Mouse (Mus musculus): Measurements from ENCODE around the gene Higd2a. TPM values are rescaled to one million over a fixed set of nuclear protein-coding genes. Genes with fewer than 3 reads are reported as not detected.

Higd2a gene
- polyA plus RNA-seq, 1 experiment: 112 TPM

DNA sequence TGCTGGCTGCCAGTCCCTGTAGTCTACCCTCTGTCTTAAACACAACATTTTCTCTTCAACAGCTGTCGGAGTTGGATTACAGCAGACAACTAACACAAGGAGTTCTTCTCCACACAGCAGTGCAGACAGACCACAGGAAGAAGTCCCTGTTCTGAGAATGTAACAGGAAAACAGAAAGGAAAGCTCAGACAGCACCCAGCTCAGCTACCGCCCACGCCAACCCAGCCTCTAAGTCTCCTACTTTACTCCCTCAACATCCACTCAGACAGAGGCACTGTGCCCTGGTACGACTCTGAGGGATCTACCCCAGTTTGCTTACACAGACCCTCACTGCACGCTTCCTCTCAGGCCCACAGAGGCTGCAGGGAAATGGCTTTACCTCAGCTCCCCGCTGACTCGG is 29.4 kb upstream of the Higd2a start:
- Histone ChIP-seq H3K36me3 (ENCODE audit: control insufficient read depth, insufficient read depth, low read length) (peaks cover 42% of the 10 kb centered on the region), H3K27ac (ENCODE audit: control insufficient read depth, insufficient read depth, low read length) (no peak overlapping the region), H3K27me3 (ENCODE audit: control insufficient read depth, insufficient read depth, low read length) (no peaks in the 10 kb centered on the region), H3K4me3 (ENCODE audit: control insufficient read depth, insufficient read depth, low read length) (no peak overlapping the region), H3K4me1 (replicated peaks; ENCODE audit: control insufficient read depth, insufficient read depth, low read length) (peaks cover 8% of the 10 kb centered on the region)
- no peak for DNase-seq
- TF ChIP-seq POLR2A (IDR thresholded peaks at IDR 0.05; ENCODE audit: control insufficient read depth, extremely low read depth, insufficient read depth, low read length, poor library complexity): no peak
- no peak for TF ChIP-seq CTCF (IDR thresholded peaks at IDR 0.05; ENCODE audit: borderline replicate concordance, control insufficient read depth, extremely low read depth, insufficient read depth, low read length, poor library complexity)
- WGBS: 94% methylated on average over 7 of the region's 7 CpGs

DNA sequence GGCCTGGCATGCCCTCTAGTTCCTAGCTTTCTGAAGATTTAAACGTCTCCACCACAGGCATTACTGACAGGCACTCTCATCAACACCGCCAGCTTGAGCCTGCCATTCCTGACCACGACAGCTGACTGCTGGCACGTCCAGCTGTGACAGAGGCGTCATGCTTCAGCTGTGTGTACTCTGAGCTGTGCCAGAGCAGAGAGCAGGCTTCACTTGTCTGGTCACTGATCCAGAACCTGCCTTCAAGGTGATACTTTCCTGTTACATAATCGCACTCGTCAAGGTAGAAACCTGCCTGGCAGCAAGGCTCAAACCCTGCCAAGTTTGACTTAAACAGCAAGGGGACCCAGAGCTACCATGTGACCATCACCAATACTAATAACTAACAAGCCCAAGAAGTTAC is 27.4 kb upstream of the Higd2a start:
- Histone ChIP-seq H3K27me3 (ENCODE audit: control insufficient read depth, insufficient read depth, low read length) (no peaks in the 10 kb centered on the region), H3K36me3 (ENCODE audit: control insufficient read depth, insufficient read depth, low read length) (peaks cover 30% of the 10 kb centered on the region), H3K27ac (ENCODE audit: control insufficient read depth, insufficient read depth, low read length) (no peak overlapping the region), H3K4me1 (replicated peaks; ENCODE audit: control insufficient read depth, insufficient read depth, low read length) (peaks cover 12% of the 10 kb centered on the region), H3K4me3 (ENCODE audit: control insufficient read depth, insufficient read depth, low read length) (no peak overlapping the region)
- 80% methylated on average over 7 of the region's 7 CpGs for WGBS
- no peak for DNase-seq
- TF ChIP-seq CTCF (IDR thresholded peaks at IDR 0.05; ENCODE audit: borderline replicate concordance, control insufficient read depth, extremely low read depth, insufficient read depth, low read length, poor library complexity): no peak
- no peak for TF ChIP-seq POLR2A (IDR thresholded peaks at IDR 0.05; ENCODE audit: control insufficient read depth, extremely low read depth, insufficient read depth, low read length, poor library complexity)

DNA sequence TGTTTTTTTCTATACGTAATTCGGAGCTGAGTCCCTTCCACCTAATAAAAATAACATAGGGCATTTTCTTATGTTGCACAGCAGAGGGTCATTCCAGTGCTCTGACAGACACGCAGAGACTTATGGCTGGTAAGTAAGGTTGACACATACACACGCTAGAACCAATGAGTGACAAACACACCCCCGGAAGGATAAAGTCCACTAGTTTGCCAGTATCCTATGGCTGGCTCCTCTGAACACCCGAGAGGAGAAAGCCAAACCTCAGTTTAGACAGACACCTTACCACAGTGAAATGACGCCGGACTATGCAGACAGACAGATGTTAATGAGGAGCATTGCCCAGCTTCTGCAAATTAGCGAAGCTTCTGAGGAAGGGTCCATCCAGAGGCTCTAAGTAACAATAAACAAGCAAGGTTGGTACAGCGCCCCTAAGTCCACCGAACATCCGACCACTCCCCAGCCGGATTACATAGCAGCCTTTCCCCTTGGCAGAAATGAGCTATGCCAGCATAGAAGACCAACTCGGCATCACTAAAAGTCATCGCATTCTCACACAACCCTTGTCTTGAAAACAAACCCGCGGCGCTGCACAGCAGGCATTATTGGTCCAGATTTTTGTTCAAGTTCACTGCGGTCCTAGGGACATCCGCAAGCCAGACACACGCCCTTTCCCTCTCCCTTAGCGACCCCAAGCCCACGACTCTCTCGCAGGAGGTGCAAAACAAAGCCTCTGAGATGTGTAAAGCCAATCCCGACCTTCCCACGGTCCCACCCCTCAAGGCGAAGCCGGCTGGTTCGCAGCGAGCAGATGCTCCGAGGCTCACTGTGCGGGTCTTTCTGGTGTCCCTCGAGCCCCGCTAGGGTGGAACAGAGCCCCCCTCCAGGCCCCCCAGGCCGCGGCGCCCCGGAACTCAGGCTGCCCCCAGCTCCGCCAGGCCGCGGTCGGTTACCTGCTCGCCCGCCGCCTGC is 25.5 kb upstream of the Higd2a start:
- no peak overlapping the region for H3K27ac ChIP-seq (ENCODE audit: control insufficient read depth, insufficient read depth, low read length)
- peaks cover 12% of the 10 kb centered on the region for H3K4me1 ChIP-seq (replicated peaks; ENCODE audit: control insufficient read depth, insufficient read depth, low read length)
- H3K27me3 ChIP-seq (ENCODE audit: control insufficient read depth, insufficient read depth, low read length): no peaks in the 10 kb centered on the region
- DNase-seq: no peak
- peaks cover 12% of the 10 kb centered on the region for H3K36me3 ChIP-seq (ENCODE audit: control insufficient read depth, insufficient read depth, low read length)
- 11% methylated on average over 45 of the region's 45 CpGs for WGBS
- TF ChIP-seq CTCF (IDR thresholded peaks at IDR 0.05; ENCODE audit: borderline replicate concordance, control insufficient read depth, extremely low read depth, insufficient read depth, low read length, poor library complexity) (no peak), POLR2A (IDR thresholded peaks at IDR 0.05; ENCODE audit: control insufficient read depth, extremely low read depth, insufficient read depth, low read length, poor library complexity) (no peak)
- peak overlapping the region; percentile 89 for H3K4me3 ChIP-seq (ENCODE audit: control insufficient read depth, insufficient read depth, low read length)

DNA sequence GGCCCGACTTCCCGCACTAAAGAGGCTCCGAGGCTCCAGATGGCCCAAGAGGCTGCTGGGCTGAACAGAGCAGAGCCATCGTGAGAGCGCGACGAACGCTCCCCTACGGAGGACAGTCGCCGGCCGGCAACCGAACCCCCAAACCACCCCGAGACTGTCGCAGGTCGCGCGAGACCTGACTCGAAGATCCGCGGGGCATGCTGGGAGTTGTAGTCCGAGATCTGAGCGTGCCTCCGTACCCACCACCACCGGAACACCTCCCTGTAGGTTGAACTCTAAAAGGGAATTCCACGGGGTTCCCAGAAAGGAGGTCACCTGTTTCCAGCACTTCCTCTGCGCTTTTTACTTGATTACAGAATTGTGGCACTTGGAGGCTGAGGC is 24.8 kb upstream of the Higd2a start, which contains the start of gene 4833439L19Rik:
Gene 4833439L19Rik (minus strand): TSS at position 235 of the 381 bp plus-strand sequence.
- H3K36me3 ChIP-seq (ENCODE audit: control insufficient read depth, insufficient read depth, low read length): peaks cover 5% of the 10 kb centered on the region
- WGBS: under 1% methylated on average over 27 of the region's 27 CpGs
- H3K27me3 ChIP-seq (ENCODE audit: control insufficient read depth, insufficient read depth, low read length): no peaks in the 10 kb centered on the region
- peak within 1 kb of the TSS; percentile 27; the same call in 1 of the 2 replicates for H3K27ac ChIP-seq (ENCODE audit: control insufficient read depth, insufficient read depth, low read length)
- H3K4me3 ChIP-seq (ENCODE audit: control insufficient read depth, insufficient read depth, low read length): peak within 1 kb of the TSS; percentile 89
- H3K4me1 ChIP-seq (replicated peaks; ENCODE audit: control insufficient read depth, insufficient read depth, low read length): peaks cover 12% of the 10 kb centered on the region
- DNase-seq: peak; percentile 98
- TF ChIP-seq CTCF (IDR thresholded peaks at IDR 0.05; ENCODE audit: borderline replicate concordance, control insufficient read depth, extremely low read depth, insufficient read depth, low read length, poor library complexity) (0 out of 2 replicates have a peak, but pooled peaks have one; percentile 10), POLR2A (IDR thresholded peaks at IDR 0.05; ENCODE audit: control insufficient read depth, extremely low read depth, insufficient read depth, low read length, poor library complexity) (peak; percentile 91)

DNA sequence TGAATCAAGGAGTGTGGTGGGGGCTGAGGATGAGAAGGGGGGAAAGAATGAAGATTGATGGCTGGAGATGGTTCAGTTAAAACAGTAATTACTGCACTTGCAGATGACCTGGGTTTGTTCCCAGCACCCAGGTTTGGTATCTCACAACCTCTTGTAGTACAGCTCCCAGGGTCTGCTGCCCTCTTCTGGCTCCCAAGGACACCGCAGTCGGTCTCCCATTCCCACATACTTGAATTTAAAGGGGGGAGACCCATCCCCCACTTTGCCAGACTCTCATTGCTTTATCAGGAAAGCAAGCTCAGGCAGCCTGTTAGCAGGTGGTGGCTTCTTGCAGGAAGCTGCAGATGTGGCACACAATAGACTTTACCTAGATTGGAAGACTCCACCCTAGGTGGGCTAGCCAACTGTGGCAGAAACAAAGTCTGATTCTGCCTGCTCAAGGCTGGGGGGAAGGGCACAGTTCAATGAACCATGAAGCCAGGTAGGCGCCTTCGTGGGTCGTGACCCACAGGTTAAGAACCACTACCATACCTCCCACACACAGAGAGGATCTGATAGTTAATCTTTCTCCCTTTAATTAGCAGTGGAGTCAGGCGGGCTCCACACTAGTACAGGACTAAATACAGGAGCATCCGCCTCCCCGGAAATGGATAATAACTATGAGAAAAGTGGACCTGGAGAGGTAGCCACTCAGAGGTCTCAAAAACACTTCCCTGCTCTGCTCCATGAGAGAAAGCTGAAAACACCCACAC is 24.2 kb upstream of the Higd2a start:
- Histone ChIP-seq H3K36me3 (ENCODE audit: control insufficient read depth, insufficient read depth, low read length) (no peaks in the 10 kb centered on the region; the same call in 1 of the 2 replicates), H3K4me1 (replicated peaks; ENCODE audit: control insufficient read depth, insufficient read depth, low read length) (peaks cover 12% of the 10 kb centered on the region), H3K4me3 (ENCODE audit: control insufficient read depth, insufficient read depth, low read length) (peak overlapping the region; percentile 36), H3K27me3 (ENCODE audit: control insufficient read depth, insufficient read depth, low read length) (no peaks in the 10 kb centered on the region), H3K27ac (ENCODE audit: control insufficient read depth, insufficient read depth, low read length) (peak overlapping the region; percentile 27; the same call in 1 of the 2 replicates)
- TF ChIP-seq CTCF (IDR thresholded peaks at IDR 0.05; ENCODE audit: borderline replicate concordance, control insufficient read depth, extremely low read depth, insufficient read depth, low read length, poor library complexity) (0 out of 2 replicates have a peak, but pooled peaks have one; percentile 14), POLR2A (IDR thresholded peaks at IDR 0.05; ENCODE audit: control insufficient read depth, extremely low read depth, insufficient read depth, low read length, poor library complexity) (no peak)
- peak; percentile 67 for DNase-seq
- 64% methylated on average over 8 of the region's 8 CpGs for WGBS

DNA sequence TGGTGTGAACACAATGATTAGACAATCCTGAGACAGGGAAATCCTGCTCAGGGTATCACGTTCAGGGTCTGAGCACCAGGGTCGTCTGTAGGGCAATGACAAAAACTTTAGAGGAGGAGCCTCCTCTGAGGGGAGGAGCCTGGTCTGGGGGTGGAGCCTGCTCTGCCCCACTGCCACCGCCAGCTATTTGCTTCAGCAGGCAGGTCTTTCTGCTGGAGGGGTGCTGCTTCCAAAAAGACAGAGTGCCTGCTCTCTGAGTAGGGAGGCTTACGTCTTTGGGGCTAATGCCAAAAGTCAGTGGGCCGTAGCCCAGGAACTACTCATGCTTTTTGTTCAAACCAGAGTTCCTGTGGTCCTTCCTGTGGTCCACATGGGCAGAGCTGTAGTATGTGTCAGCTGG is 21.6 kb upstream of the Higd2a start:
- H3K36me3 ChIP-seq (ENCODE audit: control insufficient read depth, insufficient read depth, low read length): no peaks in the 10 kb centered on the region
- 69% methylated on average over 5 of the region's 5 CpGs for WGBS
- TF ChIP-seq CTCF (IDR thresholded peaks at IDR 0.05; ENCODE audit: borderline replicate concordance, control insufficient read depth, extremely low read depth, insufficient read depth, low read length, poor library complexity) (no peak), POLR2A (IDR thresholded peaks at IDR 0.05; ENCODE audit: control insufficient read depth, extremely low read depth, insufficient read depth, low read length, poor library complexity) (no peak)
- peaks cover 12% of the 10 kb centered on the region for H3K4me1 ChIP-seq (replicated peaks; ENCODE audit: control insufficient read depth, insufficient read depth, low read length)
- H3K27me3 ChIP-seq (ENCODE audit: control insufficient read depth, insufficient read depth, low read length): no peaks in the 10 kb centered on the region
- no peak overlapping the region for H3K27ac ChIP-seq (ENCODE audit: control insufficient read depth, insufficient read depth, low read length)
- no peak for DNase-seq
- no peak overlapping the region for H3K4me3 ChIP-seq (ENCODE audit: control insufficient read depth, insufficient read depth, low read length)
